Mouse (Mus musculus): ENCODE measurements around the gene Shpk. TPM values are rescaled to one million over a fixed set of nuclear protein-coding genes. Genes with fewer than 3 reads are reported as not detected.

Gene Shpk
- polyA plus RNA-seq, 1 experiment: 1.3 TPM

- no peaks in the 10 kb centered on the region for H3K36me3 ChIP-seq (ENCODE audit: control insufficient read depth, insufficient read depth)
- TF ChIP-seq POLR2A (IDR thresholded peaks at IDR 0.05; ENCODE audit: insufficient read length, low read depth) (no peak), TCF12 (IDR thresholded peaks at IDR 0.05; ENCODE audit: insufficient read depth, poor library complexity, severe bottlenecking) (no peak), USF1 (IDR thresholded peaks at IDR 0.05; ENCODE audit: low read depth) (no peak), REST (IDR thresholded peaks at IDR 0.05; ENCODE audit: insufficient read depth, insufficient read length) (no peak), E2F4 (IDR thresholded peaks at IDR 0.05; ENCODE audit: insufficient read depth) (no peak), SRF (IDR thresholded peaks at IDR 0.05; ENCODE audit: control insufficient read depth, insufficient read length, low read depth) (no peak), MAX (IDR thresholded peaks at IDR 0.05; ENCODE audit: low read depth) (no peak), POLR2AphosphoS2 (IDR thresholded peaks at IDR 0.05; ENCODE audit: insufficient read length, low read depth) (no peak), CEBPB (IDR thresholded peaks at IDR 0.05; ENCODE audit: insufficient read depth, poor library complexity, severe bottlenecking) (no peak), MYOD1 (IDR thresholded peaks at IDR 0.05; ENCODE audit: control insufficient read depth in 1 of 3, insufficient read length in 2 of 3, low read depth in 2 of 3) (no peak), MYOG (IDR thresholded peaks at IDR 0.05; ENCODE audit: control insufficient read depth in 1 of 3, insufficient read depth in 1 of 3, insufficient read length in 2 of 3, low read depth in 2 of 3) (no peak)
- no peak overlapping the region for H3ac ChIP-seq (ENCODE audit: control insufficient read depth, insufficient read length)
- no peak overlapping the region for H3K4me2 ChIP-seq (ENCODE audit: low read depth)
- no peaks in the 10 kb centered on the region for H3K27me3 ChIP-seq (ENCODE audit: control insufficient read depth, insufficient read depth, insufficient read length)
- no peaks in the 10 kb centered on the region for H3K79me2 ChIP-seq (ENCODE audit: control insufficient read depth, insufficient read depth)
- H3K4me3 ChIP-seq: no peak overlapping the region
These were observed 37.0 kb upstream of the Shpk start for GRCm38 (mm10) chr11:73162284-73162683.

DNA sequence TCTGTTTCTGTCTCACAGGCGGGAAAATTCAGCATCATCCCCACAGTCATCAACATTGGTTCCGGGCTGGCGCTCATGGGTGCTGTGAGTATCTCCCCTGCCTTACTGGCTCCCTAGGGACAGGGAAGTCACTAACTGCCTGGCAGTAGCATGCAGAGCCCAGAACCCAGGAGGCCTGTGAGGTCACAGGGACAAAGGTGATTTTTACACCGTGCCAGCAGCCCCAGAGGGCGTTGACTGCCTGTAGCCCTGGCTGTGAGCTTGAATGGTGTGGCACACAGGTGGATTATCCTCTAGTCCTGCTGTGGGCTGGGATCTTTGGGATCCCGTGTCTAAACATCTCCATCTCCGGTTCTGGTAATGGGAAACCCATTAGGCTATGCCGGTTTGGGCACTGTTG, 31.2 kb upstream of the Shpk start:
- Histone ChIP-seq H3K79me2 (ENCODE audit: control insufficient read depth, insufficient read depth) (peaks cover under 1% of the 10 kb centered on the region), H3K4me3 (no peak overlapping the region), H3K36me3 (ENCODE audit: control insufficient read depth, insufficient read depth) (peaks cover 1% of the 10 kb centered on the region), H3K4me2 (ENCODE audit: low read depth) (no peak overlapping the region), H3K27me3 (ENCODE audit: control insufficient read depth, insufficient read depth, insufficient read length) (no peaks in the 10 kb centered on the region), H3ac (ENCODE audit: control insufficient read depth, insufficient read length) (no peak overlapping the region)
- TF ChIP-seq SRF (IDR thresholded peaks at IDR 0.05; ENCODE audit: control insufficient read depth, insufficient read length, low read depth) (no peak), MAX (IDR thresholded peaks at IDR 0.05; ENCODE audit: low read depth) (no peak), CEBPB (IDR thresholded peaks at IDR 0.05; ENCODE audit: insufficient read depth, poor library complexity, severe bottlenecking) (no peak), E2F4 (IDR thresholded peaks at IDR 0.05; ENCODE audit: insufficient read depth) (no peak), POLR2A (IDR thresholded peaks at IDR 0.05; ENCODE audit: insufficient read length, low read depth) (no peak), MYOD1 (IDR thresholded peaks at IDR 0.05; ENCODE audit: control insufficient read depth in 1 of 3, insufficient read length in 2 of 3, low read depth in 2 of 3) (no peak), POLR2AphosphoS2 (IDR thresholded peaks at IDR 0.05; ENCODE audit: insufficient read length, low read depth) (no peak), MYOG (IDR thresholded peaks at IDR 0.05; ENCODE audit: control insufficient read depth in 1 of 3, insufficient read depth in 1 of 3, insufficient read length in 2 of 3, low read depth in 2 of 3) (no peak), TCF12 (IDR thresholded peaks at IDR 0.05; ENCODE audit: insufficient read depth, poor library complexity, severe bottlenecking) (no peak), REST (IDR thresholded peaks at IDR 0.05; ENCODE audit: insufficient read depth, insufficient read length) (no peak), TCF3 (IDR thresholded peaks at IDR 0.05; ENCODE audit: insufficient read length, low read depth) (no peak), USF1 (IDR thresholded peaks at IDR 0.05; ENCODE audit: low read depth) (no peak)

- Histone ChIP-seq H3K4me2 (ENCODE audit: low read depth) (no peak overlapping the region), H3K4me3 (no peak overlapping the region), H3K79me2 (ENCODE audit: control insufficient read depth, insufficient read depth) (peaks cover 5% of the 10 kb centered on the region), H3ac (ENCODE audit: control insufficient read depth, insufficient read length) (no peak overlapping the region), H3K27me3 (ENCODE audit: control insufficient read depth, insufficient read depth, insufficient read length) (no peaks in the 10 kb centered on the region), H3K36me3 (ENCODE audit: control insufficient read depth, insufficient read depth) (peaks cover 4% of the 10 kb centered on the region)
- no peak for TF ChIP-seq MYOG (IDR thresholded peaks at IDR 0.05; ENCODE audit: control insufficient read depth in 1 of 3, insufficient read depth in 1 of 3, insufficient read length in 2 of 3, low read depth in 2 of 3)
- TF ChIP-seq MYOD1 (IDR thresholded peaks at IDR 0.05; ENCODE audit: control insufficient read depth in 1 of 3, insufficient read length in 2 of 3, low read depth in 2 of 3): no peak
- TF ChIP-seq POLR2AphosphoS2 (IDR thresholded peaks at IDR 0.05; ENCODE audit: insufficient read length, low read depth): no peak
- TF ChIP-seq TCF3 (IDR thresholded peaks at IDR 0.05; ENCODE audit: insufficient read length, low read depth): no peak
- TF ChIP-seq SRF (IDR thresholded peaks at IDR 0.05; ENCODE audit: control insufficient read depth, insufficient read length, low read depth): no peak
- TF ChIP-seq POLR2A (IDR thresholded peaks at IDR 0.05; ENCODE audit: insufficient read length, low read depth): no peak
- no peak for TF ChIP-seq CEBPB (IDR thresholded peaks at IDR 0.05; ENCODE audit: insufficient read depth, poor library complexity, severe bottlenecking)
- TF ChIP-seq E2F4 (IDR thresholded peaks at IDR 0.05; ENCODE audit: insufficient read depth): no peak
- TF ChIP-seq MAX (IDR thresholded peaks at IDR 0.05; ENCODE audit: low read depth): no peak
- no peak for TF ChIP-seq USF1 (IDR thresholded peaks at IDR 0.05; ENCODE audit: low read depth)
- TF ChIP-seq REST (IDR thresholded peaks at IDR 0.05; ENCODE audit: insufficient read depth, insufficient read length): no peak
- no peak for TF ChIP-seq TCF12 (IDR thresholded peaks at IDR 0.05; ENCODE audit: insufficient read depth, poor library complexity, severe bottlenecking)
These were observed 30.7 kb upstream of the Shpk start for GRCm38 (mm10) chr11:73168576-73168975.

- no peaks in the 10 kb centered on the region for H3K27me3 ChIP-seq (ENCODE audit: control insufficient read depth, insufficient read depth, insufficient read length)
- no peak for TF ChIP-seq POLR2A (IDR thresholded peaks at IDR 0.05; ENCODE audit: insufficient read length, low read depth)
- TF ChIP-seq REST (IDR thresholded peaks at IDR 0.05; ENCODE audit: insufficient read depth, insufficient read length): no peak
- no peak for TF ChIP-seq POLR2AphosphoS2 (IDR thresholded peaks at IDR 0.05; ENCODE audit: insufficient read length, low read depth)
- no peak for TF ChIP-seq MAX (IDR thresholded peaks at IDR 0.05; ENCODE audit: low read depth)
- TF ChIP-seq SRF (IDR thresholded peaks at IDR 0.05; ENCODE audit: control insufficient read depth, insufficient read length, low read depth): no peak
- no peak for TF ChIP-seq TCF3 (IDR thresholded peaks at IDR 0.05; ENCODE audit: insufficient read length, low read depth)
- TF ChIP-seq CEBPB (IDR thresholded peaks at IDR 0.05; ENCODE audit: insufficient read depth, poor library complexity, severe bottlenecking): no peak
- no peak for TF ChIP-seq MYOG (IDR thresholded peaks at IDR 0.05; ENCODE audit: control insufficient read depth in 1 of 3, insufficient read depth in 1 of 3, insufficient read length in 2 of 3, low read depth in 2 of 3)
- no peak for TF ChIP-seq TCF12 (IDR thresholded peaks at IDR 0.05; ENCODE audit: insufficient read depth, poor library complexity, severe bottlenecking)
- TF ChIP-seq E2F4 (IDR thresholded peaks at IDR 0.05; ENCODE audit: insufficient read depth): no peak
- no peak for TF ChIP-seq MYOD1 (IDR thresholded peaks at IDR 0.05; ENCODE audit: control insufficient read depth in 1 of 3, insufficient read length in 2 of 3, low read depth in 2 of 3)
- TF ChIP-seq USF1 (IDR thresholded peaks at IDR 0.05; ENCODE audit: low read depth): no peak
- no peak overlapping the region for H3ac ChIP-seq (ENCODE audit: control insufficient read depth, insufficient read length)
- no peak overlapping the region for H3K4me3 ChIP-seq
- H3K36me3 ChIP-seq (ENCODE audit: control insufficient read depth, insufficient read depth): peaks cover 9% of the 10 kb centered on the region
- H3K4me2 ChIP-seq (ENCODE audit: low read depth): no peak overlapping the region
- H3K79me2 ChIP-seq (ENCODE audit: control insufficient read depth, insufficient read depth): peaks cover 12% of the 10 kb centered on the region
These were observed 30.0 kb upstream of the Shpk start for GRCm38 (mm10) chr11:73169231-73169630.
